Comparison of ENCODE assay signal across 8 mouse cellular contexts in the genomic region with DNA sequence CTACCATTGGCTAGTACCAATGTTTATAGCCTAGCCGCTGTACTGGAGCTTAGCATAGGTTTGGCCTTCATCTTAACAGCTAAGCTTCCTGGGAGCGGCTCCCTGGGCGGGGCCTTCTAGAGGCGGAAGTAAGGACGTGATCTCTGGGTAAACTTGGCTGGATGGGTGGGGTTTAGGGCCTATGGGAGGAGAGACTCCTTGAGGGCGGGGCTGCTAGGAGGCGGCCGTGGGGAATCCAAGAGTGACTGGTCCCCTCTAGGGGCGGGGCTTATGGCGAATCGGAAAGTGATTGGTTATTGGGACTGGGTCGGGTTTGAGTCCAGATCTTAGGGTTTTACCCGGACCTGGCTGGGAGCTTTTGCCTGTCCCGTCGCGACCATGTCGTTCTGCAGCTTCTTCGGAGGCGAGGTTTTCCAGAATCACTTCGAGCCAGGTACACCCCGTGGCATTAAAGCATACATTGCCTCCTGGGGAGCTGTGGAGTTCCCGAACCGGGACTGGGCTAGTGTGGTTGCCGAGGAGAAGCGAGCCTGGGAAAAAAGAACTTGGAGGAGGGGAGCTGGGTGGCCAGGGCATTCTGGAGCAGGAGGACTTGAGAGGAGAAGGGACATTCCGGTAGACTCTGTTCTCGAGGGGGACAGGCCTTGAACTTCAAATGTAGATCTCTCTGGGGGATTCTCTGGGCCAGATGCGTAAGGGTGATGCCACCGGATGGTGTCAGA. TPM values are rescaled to one million over a fixed set of nuclear protein-coding genes. Genes with fewer than 3 reads are reported as not detected.
DNase-seq lines count a peak whose midpoint lies in the region; ATAC-seq lines count a peak whose summit lies in the region.

A gene (plus strand): TSS at position 313 of the 722 bp plus-strand sequence.

- no peaks in the 10 kb centered on the region for H3K9me3 ChIP-seq in hindbrain, embryonic 16.5 days (ENCODE audit: control insufficient read depth, low read length)

- peak; percentile 97 for DNase-seq in WW6 (ENCODE audit: low read depth, low spot score)
- peak; percentile 60 to 79 for DNase-seq in cerebellum, postnatal 4 days (ENCODE audit: low spot score in 2 of 2)
- DNase-seq in gastrocnemius, adult 18-20 months (ENCODE audit: low spot score): peak; percentile 99
- peak; percentile 92 for DNase-seq in left cerebral cortex, adult 18-20 months (ENCODE audit: low spot score in 2 of 2)
- peak; percentile 96 for DNase-seq in right cerebral cortex, adult 18-20 months
- DNase-seq in urinary bladder, postnatal 10 days (ENCODE audit: low spot score): peak; percentile 87

- H3K4me1 ChIP-seq in hindbrain, embryonic 16.5 days (ENCODE audit: control insufficient read depth, insufficient read depth, low read depth, low read length): peaks cover 15% of the 10 kb centered on the region

- H3K9ac ChIP-seq in hindbrain, embryonic 16.5 days (ENCODE audit: low read depth, low read length): peak within 1 kb of the TSS; percentile 71

- H3K27ac ChIP-seq in hindbrain, embryonic 16.5 days (ENCODE audit: low read depth, low read length): peak within 1 kb of the TSS; percentile 54
- peak within 1 kb of the TSS; percentile 75 for H3K27ac ChIP-seq in macrophage

- H3K4me2 ChIP-seq in hindbrain, embryonic 16.5 days (ENCODE audit: low read length): peak within 1 kb of the TSS; percentile 94

- 1% methylated on average over 29 of the region's 29 CpGs for WGBS in hindbrain, embryonic 16.5 days
- 2% methylated on average over 29 of the region's 29 CpGs for WGBS in macrophage (ENCODE audit: missing documents)

- peaks cover 38% of the 10 kb centered on the region for H3K79me2 ChIP-seq in macrophage (ENCODE audit: inconsistent target)

- peak; percentile 97 for ATAC-seq in hindbrain, embryonic 16.5 days

- H3K27me3 ChIP-seq in hindbrain, embryonic 16.5 days (replicated peaks; ENCODE audit: control insufficient read depth, insufficient read depth, low read length): peaks cover 2% of the 10 kb centered on the region; the same call in 1 of the 2 replicates

- no peaks in the 10 kb centered on the region for H3K36me3 ChIP-seq in hindbrain, embryonic 16.5 days (ENCODE audit: control insufficient read depth, insufficient read depth, low read length)
- H3K36me3 ChIP-seq in macrophage (ENCODE audit: inconsistent target): peaks cover 23% of the 10 kb centered on the region

- H3K4me3 ChIP-seq in hindbrain, embryonic 16.5 days (ENCODE audit: low read length): peak within 1 kb of the TSS; percentile 55
- H3K4me3 ChIP-seq in macrophage (ENCODE audit: inconsistent target): peak within 1 kb of the TSS; percentile 96

RNA-seq across cellular contexts. Expression of the gene that starts here (rescaled TPM):
- 100 to 1,000 TPM; 139 to 179 TPM for total RNA-seq in gastrocnemius, adult 18-20 months (2021)
- 17.5 and 18.9 TPM in 2 replicates for polyA plus RNA-seq in hindbrain, embryonic 16.5 days (2015; fragmentation: Nextera tagmentation; extraction: Ambion mirVana)
- 10 to 100 TPM; 34.9 to 37.2 TPM for total RNA-seq in left cerebral cortex, adult 18-20 months (2021)
- total RNA-seq in macrophage (2018; cell fraction: chromatin; rRNA removed): 10 to 100 TPM in 16 of 26 experiments, 1 to 10 TPM in 10; 3.1 to 37.9 (median 16.7) TPM
- 100 to 1,000 TPM; 180 to 290 (median 259) TPM for total RNA-seq in macrophage (2018; cell fraction: cytosol; rRNA removed)
- 10 to 100 TPM; 22.8 to 94.0 (median 54.0) TPM for total RNA-seq in macrophage (2018; cell fraction: nucleus; rRNA removed)
- 145 to 266 TPM (median 156 TPM) in 3 replicates for polyA plus RNA-seq in macrophage (2018)

Comparison
In these comparisons a context has a peak if more than half of its experiments do, and no peak if none do; other contexts are left out.
1. Peak in every context shown above with its lines: DNase-seq, ATAC-seq, H3K4me3 ChIP-seq and H3K27ac ChIP-seq.